Mouse (Mus musculus): Measurements from ENCODE around the gene Cenpi.

GRCm38 (mm10) chrX:134308275-134308634 lies 371 bp downstream of the Cenpi start:
- TF ChIP-seq POLR2A (IDR thresholded peaks at IDR 0.05; ENCODE audit: control insufficient read depth, extremely low read depth, insufficient read depth, low read length, poor library complexity) (no peak), CTCF (IDR thresholded peaks at IDR 0.05; ENCODE audit: borderline replicate concordance, control insufficient read depth, extremely low read depth, insufficient read depth, low read length, poor library complexity) (no peak)
